Mouse (Mus musculus) megakaryocyte, embryonic 14.5 days (primary cell): ENCODE results near the gene Gfod1.

ENCODE experiments used
- FLI1 ChIP-seq: IDR thresholded peaks from 2 replicates; pipeline ENCODE4 v1.6.1; 2012; ENCODE audit warnings: low read length, inconsistent platforms, mixed read lengths
- GATA1 ChIP-seq: IDR thresholded peaks from 3 replicates; pipeline ENCODE4 v1.6.1; 2012; ENCODE audit warnings: mixed read lengths, low read length, inconsistent platforms, borderline replicate concordance

DNA sequence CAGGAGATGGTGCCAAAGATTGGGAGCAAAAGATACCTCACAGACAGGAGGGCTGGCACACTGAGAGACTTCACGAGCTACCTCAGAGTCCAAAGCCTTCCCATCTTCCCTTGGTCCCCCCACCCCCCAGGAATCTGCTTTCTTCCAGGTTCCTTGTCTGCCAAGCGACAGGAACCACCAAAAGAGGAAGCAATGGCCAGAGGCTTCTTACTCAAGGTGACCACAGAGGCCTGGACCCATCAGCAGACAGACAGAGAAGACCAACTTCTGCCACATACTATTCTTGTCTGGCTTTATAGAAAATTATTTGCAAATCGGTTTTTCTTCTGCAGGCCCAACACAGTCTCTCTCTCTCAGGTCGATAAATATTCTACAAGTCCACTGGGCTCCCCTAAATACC lies 86.3 kb downstream of the Gfod1 start:
- no peak for TF ChIP-seq GATA1
- TF ChIP-seq FLI1: no peak
